25 mouse cellular contexts compared by ENCODE assay signal in genomic region chr7:144008079-144008478, GRCm38 (mm10). TPM values are rescaled to one million over a fixed set of nuclear protein-coding genes. Genes with fewer than 3 reads are reported as not detected.
A peak's percentile ranks its signal among the peaks of the same experiment; 100 is the strongest.
DNase-seq lines count a peak whose midpoint lies in the region; ATAC-seq lines count a peak whose summit lies in the region.
"Had no signal": no experiment of that assay in that cellular context is flagged by ENCODE, and none has a peak within 500 bp of the region (broad histone marks: within the 10 kb centered on the region; RNA-seq: fewer than 3 reads in every experiment).

No protein-coding gene starts in this region.

- WGBS in liver, embryonic 13.5 days (ENCODE audit: insufficient replicate concordance): 46% methylated on average over 4 of the region's 4 CpGs

- H3K27ac ChIP-seq in liver, embryonic 13.5 days: no peak overlapping the region
- H3K27ac ChIP-seq: embryonic facial prominence, embryonic 12.5 days; embryonic facial prominence, embryonic 15.5 days; gastrocnemius, adult 2 months; hindbrain, embryonic 12.5 days; hindbrain, embryonic 15.5 days had no signal

- ATAC-seq in liver, embryonic 13.5 days (ENCODE audit: low read depth): peak; percentile 55
- ATAC-seq: forebrain, embryonic 14.5 days; forebrain, postnatal 0 days; Patski had no signal

- no peaks in the 10 kb centered on the region for H3K27me3 ChIP-seq in liver, embryonic 13.5 days
- H3K27me3 ChIP-seq: embryonic facial prominence, embryonic 12.5 days; embryonic facial prominence, embryonic 15.5 days; hindbrain, embryonic 12.5 days; hindbrain, embryonic 15.5 days; Patski had no signal

- DNase-seq in adrenal gland, adult 2 months: peak; percentile 59
- no peak for DNase-seq in adrenal gland, postnatal 25 days
- no peak for DNase-seq in liver, embryonic 13.5 days
- no peak for DNase-seq in liver
- peak; percentile 17 for DNase-seq in adrenal gland, postnatal 14 days
- DNase-seq in left cerebral cortex, adult 8-10 months (ENCODE audit: low spot score in 2 of 2): no peak
- DNase-seq in layer of hippocampus, adult 18-20 months (ENCODE audit: low spot score in 2 of 2): no peak
- DNase-seq: B cell, adult 2 months; cerebellum, adult 18-20 months; cerebellum, adult 9-10 months; cerebellum, postnatal 14 days; forebrain, postnatal 0 days; gastrocnemius, adult 2 months; gastrocnemius, postnatal 14 days; heart, adult 11 months had no signal

- no peak overlapping the region for H3K9ac ChIP-seq in liver, embryonic 13.5 days
- H3K9ac ChIP-seq: embryonic facial prominence, embryonic 12.5 days; embryonic facial prominence, embryonic 15.5 days; forebrain, postnatal 0 days; hindbrain, embryonic 12.5 days; hindbrain, embryonic 15.5 days had no signal

- no peaks in the 10 kb centered on the region for H3K36me3 ChIP-seq in liver, embryonic 13.5 days
- H3K36me3 ChIP-seq: embryonic facial prominence, embryonic 12.5 days; embryonic facial prominence, embryonic 15.5 days; G1E; hindbrain, embryonic 12.5 days; hindbrain, embryonic 15.5 days had no signal

- H3K4me2 ChIP-seq in liver, embryonic 13.5 days: no peak overlapping the region
- H3K4me2 ChIP-seq: embryonic facial prominence, embryonic 12.5 days; embryonic facial prominence, embryonic 15.5 days; heart, embryonic 11.5 days; hindbrain, embryonic 12.5 days; hindbrain, embryonic 15.5 days had no signal

- no peaks in the 10 kb centered on the region for H3K9me3 ChIP-seq in liver, embryonic 13.5 days (replicated peaks)
- H3K9me3 ChIP-seq: embryonic facial prominence, embryonic 12.5 days; embryonic facial prominence, embryonic 15.5 days; G1E; hindbrain, embryonic 12.5 days; hindbrain, embryonic 15.5 days had no signal

- no peak overlapping the region for H3K4me3 ChIP-seq in liver, embryonic 13.5 days (replicated peaks)
- H3K4me3 ChIP-seq: embryonic facial prominence, embryonic 12.5 days; embryonic facial prominence, embryonic 15.5 days; gastrocnemius, adult 2 months; hindbrain, embryonic 12.5 days; hindbrain, embryonic 15.5 days had no signal

- H3K4me1 ChIP-seq in liver, embryonic 13.5 days (replicated peaks): no peaks in the 10 kb centered on the region; the same call in 1 of the 2 replicates
- H3K4me1 ChIP-seq: embryonic facial prominence, embryonic 12.5 days; embryonic facial prominence, embryonic 15.5 days; hindbrain, embryonic 12.5 days; hindbrain, embryonic 15.5 days had no signal

RNA-seq across cellular contexts. Expression of gene Shank2, which starts 6.4 kb away (rescaled TPM):
- 10 to 100 TPM in 1 of 2 experiments, 1 to 10 TPM in 1; 3.7 to 20.0 TPM for total RNA-seq in adrenal gland, adult 2 months (2021)
- 1.4 and 2.4 TPM in 2 replicates for polyA plus RNA-seq in adrenal gland, adult 2 months (2012; rRNA removed)
- 4.9 and 11.8 TPM in 2 replicates for total RNA-seq in adrenal gland, postnatal 25 days (2021)
- polyA plus RNA-seq in liver, embryonic 13.5 days (2015; fragmentation: Nextera tagmentation; extraction: Ambion mirVana): 0.22 and 0.30 TPM in 2 replicates
- 3.8 and 5.6 TPM in 2 replicates for total RNA-seq in adrenal gland, postnatal 14 days (2021)
- 100 to 1,000 TPM; 108 to 123 (median 112) TPM for total RNA-seq in left cerebral cortex, adult 8-10 months (2022)
- total RNA-seq in layer of hippocampus, adult 18-20 months (2021): 100 to 1,000 TPM; 119 to 122 TPM
- total RNA-seq: CH12.LX; hematopoietic stem cell, adult 5-6 weeks had no signal
- polyA plus RNA-seq: G1E had no signal

Comparison
In these comparisons a context has a peak if more than half of its experiments do, and no peak if none do; other contexts are left out.
1. DNase-seq: peak in adrenal gland, adult 2 months (single experiment) and adrenal gland, postnatal 14 days (single experiment); none in adrenal gland, postnatal 25 days (single experiment), liver, embryonic 13.5 days (single experiment), liver (single experiment), left cerebral cortex, adult 8-10 months (0 of 2) and layer of hippocampus, adult 18-20 months (0 of 2).